Mouse (Mus musculus) ES-E14 (cell line): ENCODE data around the gene Rbfox1.

ENCODE experiments used
- CHD2 ChIP-seq: IDR thresholded peaks from 2 replicates; pipeline ENCODE4 v1.6.1; 2014; ENCODE audit warnings: mild to moderate bottlenecking, low read depth, low read length, inconsistent platforms
- HCFC1 ChIP-seq: IDR thresholded peaks from 2 replicates; pipeline ENCODE4 v1.6.1; 2012; ENCODE audit warnings: low read length, inconsistent platforms, borderline replicate concordance; ENCODE audit not compliant: insufficient read depth
- ZC3H11A ChIP-seq: IDR thresholded peaks from 2 replicates; pipeline ENCODE4 v1.6.1; 2012; ENCODE audit warnings: low read depth, mild to moderate bottlenecking, inconsistent platforms, low read length, borderline replicate concordance

- no peak for TF ChIP-seq CHD2
- no peak for TF ChIP-seq ZC3H11A
- no peak for TF ChIP-seq HCFC1
Measured at GRCm38 (mm10) chr16:7419655-7420281, 1534.6 kb downstream of the Rbfox1 start.
